Mouse (Mus musculus): Measurements from ENCODE around the gene Fmnl2. TPM values are rescaled to one million over a fixed set of nuclear protein-coding genes. Genes with fewer than 3 reads are reported as not detected.

The Fmnl2 gene
- total RNA-seq, 2 experiments from 2014 or later, result 17.2 to 19.6 TPM

DNA sequence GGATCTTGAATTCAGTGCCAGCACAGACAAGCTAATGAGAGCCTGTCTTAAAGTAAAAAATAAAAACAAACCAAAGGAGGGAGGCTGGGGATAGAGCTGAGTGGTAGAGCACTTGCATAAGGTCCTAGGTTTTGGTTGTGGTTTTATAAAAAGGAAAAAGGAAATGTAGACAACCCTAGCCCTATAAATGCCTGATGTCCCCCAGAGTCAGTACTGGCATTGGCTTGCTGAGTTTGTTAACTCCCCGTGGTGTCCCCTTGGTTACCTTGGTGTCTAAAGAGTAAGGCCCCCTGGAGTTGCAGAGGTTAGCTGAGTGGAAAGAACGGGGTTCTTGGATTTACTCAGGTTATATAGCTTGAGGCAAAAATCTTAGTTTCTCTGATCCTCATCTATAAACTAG, 55.7 kb downstream of the Fmnl2 start:
- DNase-seq (ENCODE audit: low spot score in 2 of 2), result no peak

DNA sequence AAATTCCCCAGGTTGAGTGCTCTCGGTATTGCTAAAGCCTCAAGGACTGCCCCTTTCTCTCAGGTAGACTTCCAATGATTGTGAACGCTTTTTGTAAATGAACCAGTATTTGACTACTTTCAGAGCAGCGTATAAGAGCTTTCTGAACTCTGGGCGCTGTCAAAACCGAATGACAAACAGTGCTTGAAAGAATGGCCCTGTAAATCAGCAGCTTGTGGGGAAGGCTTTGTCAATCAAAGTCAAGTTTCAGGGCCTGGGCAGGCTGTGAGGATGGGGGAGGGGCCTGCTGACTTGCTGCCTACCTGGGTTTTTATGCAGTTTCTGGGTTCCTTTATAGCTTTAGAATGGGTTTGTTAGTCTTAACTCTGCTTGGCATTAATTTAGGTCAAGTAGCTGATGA, 56.1 kb downstream of the Fmnl2 start:
- no peak for DNase-seq (ENCODE audit: low spot score in 2 of 2)

DNA sequence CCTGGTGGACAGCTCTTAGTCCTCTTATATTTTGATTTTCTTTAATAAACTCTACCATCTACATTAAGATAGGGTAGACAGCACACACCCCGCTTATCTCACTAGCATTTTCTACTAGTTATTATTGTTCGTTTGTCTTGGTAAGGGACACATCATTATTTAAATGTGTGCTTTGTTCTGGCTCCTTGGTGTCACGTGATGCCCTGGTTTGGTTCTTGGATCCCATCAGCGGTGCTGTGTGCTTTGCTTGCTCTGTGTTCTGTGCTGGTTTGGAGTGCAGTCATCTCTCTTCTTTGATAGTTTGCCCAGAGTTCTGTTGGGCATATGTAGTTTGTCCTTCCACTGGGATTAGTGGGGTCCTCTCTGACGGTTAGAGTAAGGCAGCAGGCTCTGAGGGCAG, 57.9 kb downstream of the Fmnl2 start:
- no peak for DNase-seq (ENCODE audit: low spot score in 2 of 2)

DNA sequence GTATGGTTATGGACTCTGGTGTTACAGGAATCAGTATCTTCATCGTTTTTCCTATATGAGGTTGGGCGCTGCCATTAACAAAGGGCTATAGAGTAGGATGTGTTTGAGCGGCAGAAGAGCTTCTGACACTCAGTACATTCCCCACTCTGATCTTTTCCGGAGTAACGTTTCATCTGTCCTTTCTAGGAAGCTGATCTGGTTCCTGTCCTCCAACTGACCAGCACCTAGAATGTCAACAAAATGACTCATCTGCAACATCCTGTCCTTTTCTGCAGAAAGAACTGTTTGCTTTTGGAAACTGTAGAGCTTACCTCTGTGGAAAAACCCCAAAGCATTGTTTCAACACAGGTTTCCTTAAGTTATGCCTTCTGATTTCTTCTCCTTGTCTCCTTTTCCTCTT, 60.4 kb downstream of the Fmnl2 start:
- no peak for DNase-seq (ENCODE audit: low spot score in 2 of 2)

DNA sequence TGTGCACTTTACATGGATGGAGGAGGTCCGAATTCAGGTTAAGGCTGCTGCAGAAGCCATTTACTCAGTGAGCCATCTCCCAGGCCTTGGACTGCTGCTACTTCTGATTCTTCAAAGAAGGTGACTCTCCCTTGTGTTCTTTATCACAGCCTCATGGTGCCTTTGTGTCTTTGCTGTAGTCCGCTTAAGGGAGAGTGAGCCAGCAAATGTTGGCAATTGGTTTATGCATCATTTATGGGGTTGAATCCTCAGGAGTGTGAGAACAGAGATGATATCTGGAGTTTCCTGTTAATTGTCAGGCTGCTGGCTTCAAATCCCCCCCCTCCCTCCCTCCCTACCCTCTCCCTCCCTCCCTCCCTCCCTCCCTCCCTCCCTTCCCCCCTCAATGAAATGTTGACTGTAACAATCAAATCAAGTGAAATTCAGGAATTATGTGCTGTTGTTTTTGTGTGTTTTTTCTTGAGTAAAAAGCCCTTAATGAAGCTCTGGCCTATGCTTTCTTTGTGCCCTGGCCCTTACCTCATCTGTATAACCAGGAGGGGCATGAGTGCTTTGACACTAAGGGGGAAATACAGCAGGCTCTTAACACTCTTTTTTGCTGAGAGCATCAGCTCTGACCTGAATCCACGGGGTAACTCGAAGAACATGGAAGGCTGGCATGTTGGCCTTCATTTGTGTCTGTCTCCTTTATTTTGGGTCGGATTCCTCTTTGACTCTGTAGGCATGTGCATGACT, 63.2 kb downstream of the Fmnl2 start:
- no peak for DNase-seq (ENCODE audit: low spot score in 2 of 2)

DNA sequence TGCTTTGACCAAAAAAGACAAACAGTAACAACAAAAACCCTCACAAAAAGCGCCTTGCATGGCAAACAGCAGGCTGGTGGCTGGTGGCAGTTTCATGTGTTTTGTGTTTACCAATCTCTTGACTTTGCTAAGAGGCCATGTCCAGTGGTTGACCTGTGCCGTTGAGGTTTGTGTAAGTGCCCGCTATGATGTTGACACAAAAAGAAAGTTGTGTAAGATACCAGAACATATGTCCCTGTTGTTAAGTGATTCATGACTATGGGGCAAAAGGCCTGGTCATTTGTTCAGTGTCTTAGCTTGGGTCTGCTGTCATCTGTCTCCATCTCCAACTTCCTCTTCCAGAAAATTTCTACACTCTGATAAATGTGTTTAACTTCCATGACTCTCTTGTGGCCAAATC, 67.4 kb downstream of the Fmnl2 start:
- no peak for DNase-seq (ENCODE audit: low spot score in 2 of 2)

DNA sequence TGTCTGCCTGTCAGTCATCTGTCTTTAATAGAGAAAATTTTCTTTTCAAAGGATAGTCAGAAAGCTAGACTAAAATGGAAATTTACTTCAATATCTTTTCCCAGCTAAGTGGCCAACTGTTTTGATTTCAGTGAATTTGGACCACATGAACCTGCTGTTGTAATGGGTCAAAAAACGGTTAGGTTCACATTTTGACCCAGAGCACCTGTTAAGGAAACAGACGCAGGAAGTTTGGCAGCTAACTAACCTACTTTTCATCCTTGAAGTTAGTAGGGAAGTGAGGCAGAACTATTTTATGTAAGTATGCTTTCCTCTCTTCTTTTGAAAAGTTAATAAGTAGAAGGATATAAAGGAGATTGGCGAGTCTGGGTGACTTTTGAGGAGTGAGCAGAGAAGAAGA, 69.7 kb downstream of the Fmnl2 start:
- no peak for DNase-seq (ENCODE audit: low spot score in 2 of 2)

DNA sequence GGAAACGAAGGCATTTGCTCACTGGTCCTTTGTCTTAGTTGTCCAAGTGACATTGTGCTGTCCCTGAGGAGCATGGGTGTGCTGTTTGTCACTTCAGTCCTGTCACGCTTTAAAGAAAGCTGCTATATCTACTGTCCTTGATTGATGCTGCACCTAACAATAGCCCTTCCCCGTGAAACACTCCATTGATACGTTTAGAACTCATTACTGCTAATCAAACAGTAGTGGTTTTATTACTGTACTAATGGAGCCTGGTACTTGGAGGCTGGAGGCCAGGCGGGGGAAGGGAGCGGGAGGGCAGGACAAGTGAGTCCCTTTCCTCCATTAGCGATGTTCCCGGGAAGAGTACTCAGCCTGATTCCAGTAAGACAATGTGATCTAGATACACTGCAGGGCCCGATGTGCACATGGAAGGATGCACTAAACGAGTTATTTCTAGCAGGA, 70.2 kb downstream of the Fmnl2 start:
- no peak for DNase-seq (ENCODE audit: low spot score in 2 of 2)

DNA sequence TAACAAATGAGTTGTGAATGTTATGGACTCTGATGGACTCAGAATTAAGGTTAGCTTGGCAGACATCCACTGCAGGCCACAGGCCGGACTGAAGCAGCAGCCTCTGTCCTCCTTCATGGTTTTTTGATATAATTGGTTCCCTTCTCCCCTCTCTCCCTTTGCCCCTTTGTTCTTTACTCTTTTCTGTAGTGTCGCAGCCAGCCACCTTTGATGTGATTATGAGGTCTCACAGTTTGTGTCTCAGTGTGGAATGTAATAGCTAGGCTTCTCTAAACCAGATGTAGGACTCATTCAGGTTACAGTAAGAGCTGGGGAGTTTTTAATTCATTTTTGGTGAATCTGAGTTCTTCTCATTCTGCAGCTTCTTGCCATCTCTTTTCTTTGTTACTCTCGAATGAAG, 70.7 kb downstream of the Fmnl2 start:
- no peak for DNase-seq (ENCODE audit: low spot score in 2 of 2)

DNA sequence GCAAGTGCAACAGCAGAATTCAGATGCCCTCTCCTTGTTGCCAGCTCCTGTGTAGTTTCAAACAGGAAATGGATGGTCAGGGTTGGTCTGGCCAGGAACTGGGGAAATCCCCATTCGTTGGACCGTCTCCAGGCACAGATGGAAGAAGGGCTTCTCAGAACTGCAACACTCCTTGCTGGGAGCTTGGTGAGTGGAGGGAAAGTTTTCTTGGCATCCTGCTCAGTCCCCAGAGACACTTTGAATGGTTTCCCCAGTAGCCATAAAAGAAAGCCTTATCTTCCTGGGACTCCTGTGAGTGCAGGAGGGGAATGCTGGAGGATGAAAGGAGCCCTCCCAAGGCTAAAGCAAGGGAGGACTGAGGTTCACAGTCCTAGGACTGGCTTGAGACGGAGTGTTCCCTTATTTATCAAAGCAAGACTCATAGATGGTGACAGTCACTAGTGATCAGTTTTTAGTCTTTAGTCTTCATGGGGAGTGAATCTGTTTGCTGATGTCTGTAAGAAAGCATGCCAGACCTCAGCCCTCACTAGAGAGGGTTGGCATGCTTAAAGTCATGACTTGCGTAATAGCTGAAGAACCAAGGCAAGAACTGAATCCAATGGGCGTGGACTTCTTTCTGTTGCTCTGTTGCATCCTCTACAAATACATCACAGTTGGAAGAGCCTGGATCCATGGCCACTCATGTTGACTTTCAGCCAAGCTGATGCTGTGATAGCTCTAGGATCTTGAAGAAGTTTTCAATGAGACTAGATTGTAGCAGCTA, 72.6 kb downstream of the Fmnl2 start:
- peak in 1 of 2 experiments; percentile 61 for DNase-seq (ENCODE audit: low spot score in 2 of 2)

DNA sequence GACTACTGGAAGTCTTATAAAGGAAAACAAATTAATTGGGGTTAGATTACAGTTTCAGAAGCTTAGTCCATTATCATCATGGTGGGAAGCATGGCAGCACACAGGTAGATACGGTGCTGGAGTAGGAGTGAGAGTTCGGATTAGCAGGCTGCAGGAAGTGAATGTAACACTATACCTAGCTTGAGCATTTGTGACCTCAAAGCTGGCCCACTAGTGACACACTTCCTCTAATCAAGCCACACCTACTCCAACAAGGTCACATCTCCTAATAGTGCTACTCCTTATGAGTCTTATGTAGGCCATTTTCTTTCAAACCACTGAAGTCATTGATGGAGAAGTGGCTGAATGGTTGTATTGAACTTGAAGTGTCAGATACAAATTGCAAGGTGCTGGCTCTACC, 73.7 kb downstream of the Fmnl2 start:
- no peak for DNase-seq (ENCODE audit: low spot score in 2 of 2)

DNA sequence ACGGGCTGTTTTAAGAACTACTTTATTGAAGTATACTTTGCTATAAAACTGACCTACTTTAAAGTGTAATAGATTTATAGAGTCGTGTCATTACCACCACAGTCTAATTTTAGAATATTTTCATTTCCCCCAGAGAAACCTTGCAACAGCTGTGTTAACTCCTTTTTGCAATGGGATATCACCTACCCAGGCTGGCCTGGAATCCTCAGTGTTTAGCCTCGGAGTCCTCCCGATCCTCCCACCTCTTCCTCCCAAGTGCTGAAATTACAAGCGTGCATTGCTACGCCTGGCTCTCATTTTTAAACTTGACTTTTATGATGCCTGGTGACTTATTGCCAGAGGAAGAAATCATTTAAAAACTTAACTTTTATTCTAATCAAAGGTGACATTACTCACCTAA, 78.2 kb downstream of the Fmnl2 start:
- DNase-seq (ENCODE audit: low spot score in 2 of 2), result no peak

DNA sequence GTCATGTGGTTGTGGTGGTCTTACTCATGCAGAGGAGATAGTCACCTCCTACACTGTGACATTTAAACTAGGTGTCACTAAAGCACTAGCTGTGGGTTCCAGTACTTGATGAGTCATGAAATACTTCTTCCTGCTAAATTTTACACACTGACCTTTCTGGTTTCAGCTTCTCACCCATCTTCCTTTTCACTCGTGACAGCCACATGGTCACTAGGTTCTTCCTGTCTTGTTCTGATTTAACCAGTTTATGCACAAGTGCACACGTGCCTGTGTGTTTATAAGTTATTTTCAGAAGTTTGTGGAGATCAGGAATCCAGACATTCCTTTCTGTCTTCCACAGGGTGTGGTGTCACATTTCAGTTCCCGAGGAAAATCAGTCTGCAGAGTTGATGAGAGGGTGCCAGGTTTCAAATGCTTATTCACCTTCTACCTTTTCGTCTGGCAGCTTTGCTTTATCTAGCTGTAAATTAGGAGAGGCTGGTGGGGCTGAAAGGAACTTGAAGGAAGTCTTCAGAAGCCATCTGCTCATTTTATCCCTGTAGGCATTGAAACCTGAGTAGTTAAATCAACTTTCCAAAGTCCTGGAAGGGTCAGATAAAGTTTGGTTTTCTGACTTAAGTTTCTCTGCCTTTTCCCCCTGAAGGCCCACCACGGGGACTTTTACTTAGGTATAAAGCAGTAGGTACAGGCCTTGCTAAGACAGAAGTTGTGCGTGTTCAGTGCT, 80.9 kb downstream of the Fmnl2 start:
- DNase-seq (ENCODE audit: low spot score in 2 of 2), result no peak

DNA sequence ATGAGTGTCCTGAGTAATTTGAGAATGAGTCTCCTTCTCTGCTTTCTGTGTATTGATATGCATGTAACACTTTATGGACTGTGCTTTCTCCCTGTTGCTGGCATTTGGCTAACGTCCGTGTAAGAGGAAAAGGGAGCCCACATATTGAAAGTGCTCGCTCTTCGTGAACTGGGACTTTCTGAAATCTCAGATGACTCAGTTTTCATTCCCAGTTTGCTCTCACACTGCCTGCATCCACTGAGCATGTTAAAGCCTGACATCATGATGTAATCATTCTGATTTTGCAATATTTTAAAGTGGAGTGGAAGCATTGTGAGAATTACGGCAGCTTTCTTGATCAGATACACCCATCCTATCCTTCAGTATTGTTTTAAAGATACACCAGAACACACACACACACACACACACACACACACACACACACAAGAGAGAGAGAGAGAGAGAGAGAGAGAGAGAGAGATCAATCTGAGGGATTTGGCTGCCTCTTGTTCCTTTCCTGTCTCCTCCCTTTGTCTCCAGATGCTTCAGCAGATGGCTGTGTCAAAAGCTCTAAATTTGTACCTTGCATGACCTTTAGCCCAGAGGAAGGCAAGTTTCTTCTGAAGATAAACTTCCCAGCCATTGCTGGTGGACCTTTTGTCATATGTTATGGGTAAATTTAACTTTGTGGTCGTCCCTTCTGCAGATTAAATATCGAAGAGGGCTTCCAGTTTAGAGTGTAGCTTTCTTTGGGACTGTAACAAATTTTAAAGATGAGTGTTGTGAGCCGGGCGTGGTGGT, 86.2 kb downstream of the Fmnl2 start:
- DNase-seq (ENCODE audit: low spot score in 2 of 2), result no peak

DNA sequence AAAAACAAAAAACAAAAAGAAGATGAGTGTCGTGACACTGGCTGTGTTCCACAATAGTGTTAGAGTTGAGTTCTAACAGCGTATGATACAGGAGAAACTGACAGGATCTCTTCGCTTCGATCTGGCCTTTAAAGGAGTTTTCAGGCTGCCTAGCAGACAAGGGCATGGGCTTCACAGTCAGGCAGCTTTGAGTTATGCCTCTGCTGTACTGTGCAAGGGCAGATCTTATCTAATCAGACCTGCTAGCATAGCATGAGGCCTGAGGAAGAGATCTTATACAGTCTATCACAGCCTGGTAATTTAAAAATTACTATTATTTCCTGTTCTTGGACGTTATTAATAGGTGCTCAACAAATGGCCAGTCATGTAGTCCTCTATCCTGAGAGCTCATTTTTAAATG, 86.9 kb downstream of the Fmnl2 start:
- no peak for DNase-seq (ENCODE audit: low spot score in 2 of 2)

DNA sequence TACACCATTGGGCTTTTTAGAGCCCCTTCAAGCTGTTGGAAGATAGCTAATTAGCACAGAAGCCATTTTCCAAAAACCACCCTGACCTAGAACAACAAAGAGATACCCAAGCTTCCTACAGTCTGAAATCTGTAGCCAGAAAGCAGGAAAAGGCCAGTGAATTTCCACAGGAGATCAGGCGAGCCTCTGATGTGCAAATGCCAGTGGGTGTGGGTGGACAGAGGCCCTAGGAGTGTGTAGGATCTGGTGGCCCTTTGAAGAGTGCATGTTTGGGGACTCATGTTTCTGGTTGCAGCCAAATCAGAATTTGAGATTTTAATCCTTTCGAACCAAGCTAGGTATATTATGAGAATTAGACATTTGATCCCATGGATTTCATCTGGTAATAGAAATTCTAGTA, 88.4 kb downstream of the Fmnl2 start:
- no peak for DNase-seq (ENCODE audit: low spot score in 2 of 2)

DNA sequence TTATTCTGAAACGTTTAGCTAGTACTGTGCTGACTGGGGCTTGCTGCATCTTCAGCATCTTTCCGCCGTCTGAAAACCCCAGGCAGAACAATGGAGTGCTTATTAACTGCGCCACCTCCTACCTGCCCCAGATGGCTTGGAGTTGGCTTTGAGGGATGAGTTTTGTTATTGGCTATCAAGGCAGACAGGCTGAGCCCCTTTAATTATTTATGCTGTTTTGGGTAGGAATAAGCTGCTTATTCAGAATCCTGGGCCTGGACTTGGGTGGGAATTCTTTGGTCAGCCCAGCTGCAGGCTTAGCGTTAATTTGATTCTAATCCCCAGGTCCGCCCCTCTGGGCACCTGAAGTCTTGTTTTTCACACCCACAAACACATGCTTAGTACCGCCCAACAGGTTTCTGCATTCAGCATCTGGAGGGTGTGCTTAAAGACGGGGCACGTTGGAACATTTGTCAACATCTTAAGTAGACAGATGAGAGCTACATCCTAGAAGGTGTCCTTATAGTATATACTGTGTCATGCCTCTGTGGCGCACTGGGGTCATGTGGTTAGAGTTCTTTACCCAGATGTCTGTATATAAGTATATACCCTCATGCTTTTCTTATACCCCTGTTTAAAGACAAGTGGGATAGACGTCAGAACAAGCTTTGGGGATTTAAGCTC, 89.0 kb downstream of the Fmnl2 start:
- no peak for DNase-seq (ENCODE audit: low spot score in 2 of 2)

DNA sequence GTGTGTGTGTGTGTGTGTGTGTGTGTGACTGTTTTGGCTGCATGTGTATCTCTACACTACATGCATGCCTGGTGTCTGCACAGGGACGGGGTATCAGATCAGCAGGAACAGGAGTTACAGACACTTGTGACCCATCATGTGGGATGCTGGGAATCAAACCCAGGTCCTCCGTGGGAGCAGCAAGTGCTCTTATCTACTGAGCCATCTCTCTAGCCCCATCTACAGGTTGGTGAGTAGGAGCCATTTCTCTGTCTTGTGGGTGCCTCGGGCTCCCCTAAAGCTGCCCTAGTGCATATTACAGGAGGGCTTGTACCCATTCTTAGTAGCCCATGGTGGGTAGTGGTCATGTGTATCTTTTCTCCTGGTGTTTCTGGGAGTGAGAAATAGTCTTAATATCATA, 90.7 kb downstream of the Fmnl2 start:
- DNase-seq (ENCODE audit: low spot score in 2 of 2), result no peak

DNA sequence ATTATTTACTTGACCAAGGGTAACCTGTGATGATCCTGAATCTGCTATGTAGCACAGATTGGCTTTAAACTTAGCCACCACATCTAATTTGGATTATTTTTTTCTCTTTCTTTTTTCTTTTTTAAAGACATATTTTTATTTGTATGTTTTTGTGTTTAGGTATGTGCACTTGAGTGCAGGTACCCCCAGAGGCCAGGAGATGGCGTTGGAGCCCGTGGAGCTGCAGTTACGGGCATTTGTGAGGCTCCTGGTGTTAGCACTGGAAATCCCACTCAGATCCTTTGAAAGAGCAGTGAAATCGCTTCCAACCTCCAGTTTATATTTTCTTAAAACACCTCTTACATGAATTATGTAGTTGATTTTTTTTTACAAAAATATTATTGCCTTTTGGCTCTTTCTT, 91.9 kb downstream of the Fmnl2 start:
- DNase-seq (ENCODE audit: low spot score in 2 of 2), result no peak

DNA sequence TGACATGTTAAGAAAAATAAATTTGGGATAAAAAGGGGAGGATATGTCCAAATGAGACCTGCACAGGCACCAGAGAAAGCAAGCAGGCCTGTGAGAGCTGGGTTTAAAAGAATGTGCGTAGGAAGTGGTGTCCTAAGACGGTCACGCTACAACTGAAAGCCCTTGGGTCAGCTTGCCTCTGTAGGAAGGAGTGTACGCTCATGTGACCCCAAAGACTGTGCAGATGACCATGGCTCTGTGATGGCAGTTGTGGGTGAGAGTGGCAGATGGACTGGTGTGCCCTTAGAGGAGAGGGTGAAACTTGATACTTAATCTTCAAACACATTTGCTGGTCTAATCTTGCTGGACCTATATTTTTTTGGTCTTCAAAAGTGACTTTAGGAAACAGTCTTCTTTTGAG, 92.6 kb downstream of the Fmnl2 start:
- DNase-seq (ENCODE audit: low spot score in 2 of 2), result no peak

DNA sequence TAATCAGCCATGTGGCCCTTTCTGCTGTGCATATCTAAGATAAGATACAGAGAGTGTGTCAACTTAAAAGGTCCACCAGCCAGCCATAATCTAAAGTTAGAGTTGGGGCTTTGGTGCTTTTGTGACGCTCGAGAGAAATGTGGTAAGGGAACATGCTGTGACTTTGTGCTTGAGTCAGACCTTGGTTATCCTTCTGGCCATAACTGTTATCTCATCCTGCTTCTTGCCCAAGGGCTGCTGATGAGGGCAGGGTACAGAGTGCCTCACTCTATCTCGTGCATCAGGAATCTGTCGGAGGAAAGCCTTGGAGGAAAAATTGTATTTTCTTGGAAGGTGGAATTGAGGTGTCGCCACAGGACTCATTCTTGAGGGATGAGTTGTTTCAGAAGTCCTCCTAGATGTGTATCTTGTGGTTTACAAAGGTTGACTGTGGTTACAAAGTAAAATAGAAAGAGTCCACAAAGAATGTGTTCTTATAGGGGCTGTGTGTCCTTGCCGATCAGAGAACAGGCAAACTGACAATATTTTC, 94.6 kb downstream of the Fmnl2 start:
- DNase-seq (ENCODE audit: low spot score in 2 of 2), result no peak

Measured in gastrocnemius, postnatal 4 days (tissue).